Mouse (Mus musculus) erythroblast, embryonic 14.5 days (primary cell): ENCODE measurements around the gene Sord.

Experiments
- GATA1 ChIP-seq: IDR thresholded peaks from 2 replicates; pipeline ENCODE4 v1.6.1; 2012; ENCODE audit warnings: low read length, inconsistent platforms, mixed read lengths
- TAL1 ChIP-seq: IDR thresholded peaks from 3 replicates; pipeline ENCODE4 v1.6.1; 2012; ENCODE audit warnings: low read length, inconsistent platforms, mixed read lengths

GRCm38 (mm10) chr2:122299911-122300655 lies 65.5 kb downstream of the Sord start:
- TF ChIP-seq GATA1 (no peak), TAL1 (no peak)
